Mouse (Mus musculus) heart, postnatal 0 days (tissue): ENCODE data around the gene 1700061G19Rik.

Experiments used
- CTCF ChIP-seq: IDR thresholded peaks from 2 replicates; pipeline ENCODE4 v1.5.1; 2016; ENCODE audit warnings: antibody characterized with exemption, control low read depth, low read depth
- EP300 ChIP-seq: IDR thresholded peaks from 2 replicates; pipeline ENCODE4 v1.6.1; 2016; ENCODE audit warnings: antibody characterized with exemption, low read depth

GRCm38 (mm10) chr17:56884331-56884730, 9.1 kb downstream of the 1700061G19Rik start:
- TF ChIP-seq CTCF (no peak), EP300 (no peak)
